Mouse (Mus musculus): ENCODE results near the gene Dlg4. TPM values are rescaled to one million over a fixed set of nuclear protein-coding genes. Genes with fewer than 3 reads are reported as not detected.

Dlg4 gene
- polyA plus RNA-seq, 2 experiments = 0.33 to 1.9 TPM

DNA sequence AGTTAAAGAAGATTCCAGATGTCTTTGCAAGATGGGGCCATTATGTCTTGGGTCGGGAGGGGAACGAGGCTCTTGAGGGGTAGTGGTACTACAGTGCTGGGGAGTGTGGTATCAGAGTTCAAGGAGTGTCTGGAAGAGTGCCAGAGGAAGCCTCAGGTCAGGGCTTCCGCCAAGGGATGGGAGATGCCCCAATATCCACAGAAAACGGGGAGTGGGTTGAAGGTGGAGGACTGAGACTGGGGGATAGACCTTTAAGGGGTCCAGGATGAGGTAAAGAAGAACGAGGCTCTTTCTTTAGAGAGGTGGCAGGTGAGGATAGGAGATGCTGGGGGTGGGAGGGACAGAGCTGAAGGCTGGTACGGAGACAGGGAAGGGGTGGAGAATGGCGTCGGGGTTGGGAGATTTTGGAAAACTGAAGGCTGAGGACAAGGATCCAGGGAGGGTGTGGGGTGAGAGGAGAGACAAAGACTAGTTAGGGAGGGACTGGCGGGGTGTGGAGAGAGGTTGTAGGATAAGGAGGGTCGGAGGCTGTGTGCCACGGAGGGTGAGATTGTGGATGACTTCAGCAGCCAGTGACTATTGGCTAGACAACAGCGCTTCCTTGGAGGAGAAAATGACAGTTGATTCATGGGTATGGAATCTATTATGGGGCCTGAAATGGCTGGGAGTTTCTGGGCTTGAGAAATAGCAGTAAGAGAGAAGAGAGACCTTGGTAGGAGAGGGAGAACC is 11.8 kb downstream of the Dlg4 start:
- H3K27me3 ChIP-seq (ENCODE audit: control insufficient read depth, insufficient read depth, low read length) = peaks cover 19% of the 10 kb centered on the region
- no peaks in the 10 kb centered on the region for H3K36me3 ChIP-seq (replicated peaks; ENCODE audit: control insufficient read depth, insufficient read depth, low read depth)
- no peak overlapping the region for H3K4me3 ChIP-seq (ENCODE audit: insufficient read depth in 1 of 2, low read depth in 2 of 2, low read length in 2 of 2)
- no peak for TF ChIP-seq CTCF (IDR thresholded peaks at IDR 0.05; ENCODE audit: low read depth)
- H3K9me3 ChIP-seq (ENCODE audit: control insufficient read depth, low read length) = no peaks in the 10 kb centered on the region
- H3K27ac ChIP-seq = no peak overlapping the region
- ATAC-seq (ENCODE audit: insufficient read depth) (no peak), DNase-seq (ENCODE audit: low read depth in 3 of 3, low spot score in 3 of 3) (no peak)
- peak overlapping the region; percentile 13 for H3K4me2 ChIP-seq (ENCODE audit: low read depth)
- H3K4me1 ChIP-seq (replicated peaks; ENCODE audit: control insufficient read depth in 2 of 2, insufficient read depth in 2 of 2, low read length in 1 of 2) = peaks cover 3 to 17% of the 10 kb centered on the region in 2 experiments; a peak in 3 of 4 replicates
- H3K9ac ChIP-seq (replicated peaks) = no peak overlapping the region
- WGBS (ENCODE audit: insufficient replicate concordance) = 30% methylated on average over 12 of the region's 12 CpGs

- Histone ChIP-seq H3K4me2 (ENCODE audit: low read depth) (peak overlapping the region; percentile 13), H3K9me3 (ENCODE audit: control insufficient read depth, low read length) (no peaks in the 10 kb centered on the region), H3K4me1 (replicated peaks; ENCODE audit: control insufficient read depth in 2 of 2, insufficient read depth in 2 of 2, low read length in 1 of 2) (peaks cover 3 to 15% of the 10 kb centered on the region in 2 experiments; a peak in 3 of 4 replicates), H3K4me3 (ENCODE audit: insufficient read depth in 1 of 2, low read depth in 2 of 2, low read length in 2 of 2) (peak overlapping the region in 1 of 2 experiments; percentile 6; a peak in 1 of 4 replicates), H3K36me3 (replicated peaks; ENCODE audit: control insufficient read depth, insufficient read depth, low read depth) (no peaks in the 10 kb centered on the region), H3K27ac (no peak overlapping the region), H3K27me3 (ENCODE audit: control insufficient read depth, insufficient read depth, low read length) (peaks cover 12% of the 10 kb centered on the region), H3K9ac (replicated peaks) (no peak overlapping the region)
- TF ChIP-seq EP300 (IDR thresholded peaks at IDR 0.05; ENCODE audit: low read depth) (no peak), CTCF (IDR thresholded peaks at IDR 0.05; ENCODE audit: low read depth) (no peak)
- 8% methylated on average over 20 of the region's 20 CpGs for WGBS (ENCODE audit: insufficient replicate concordance)
- DNase-seq (ENCODE audit: low read depth in 3 of 3, low spot score in 3 of 3) = peak in 1 of 3 experiments; percentile 39
- ATAC-seq (ENCODE audit: insufficient read depth) = peak; percentile 47; the same call in 1 of the 2 replicates
These were observed 12.5 kb downstream of the Dlg4 start for GRCm38 (mm10) chr11:70029130-70029801.

GRCm38 (mm10) chr11:70029829-70030550 is 13.2 kb downstream of the Dlg4 start:
- no peak for ATAC-seq (ENCODE audit: insufficient read depth)
- H3K4me2 ChIP-seq (ENCODE audit: low read depth) = no peak overlapping the region
- peaks cover 3 to 13% of the 10 kb centered on the region in 2 experiments; a peak in 3 of 4 replicates for H3K4me1 ChIP-seq (replicated peaks; ENCODE audit: control insufficient read depth in 2 of 2, insufficient read depth in 2 of 2, low read length in 1 of 2)
- H3K4me3 ChIP-seq (ENCODE audit: insufficient read depth in 1 of 2, low read depth in 2 of 2, low read length in 2 of 2) = no peak overlapping the region
- no peak overlapping the region for H3K9ac ChIP-seq (replicated peaks)
- H3K36me3 ChIP-seq (replicated peaks; ENCODE audit: control insufficient read depth, insufficient read depth, low read depth) = no peaks in the 10 kb centered on the region
- 59% methylated on average over 11 of the region's 11 CpGs for WGBS (ENCODE audit: insufficient replicate concordance)
- H3K9me3 ChIP-seq (ENCODE audit: control insufficient read depth, low read length) = no peaks in the 10 kb centered on the region
- DNase-seq (ENCODE audit: low read depth in 3 of 3, low spot score in 3 of 3) = no peak
- TF ChIP-seq EP300 (IDR thresholded peaks at IDR 0.05; ENCODE audit: low read depth) (no peak), CTCF (IDR thresholded peaks at IDR 0.05; ENCODE audit: low read depth) (no peak)
- no peak overlapping the region for H3K27ac ChIP-seq
- peaks cover 6% of the 10 kb centered on the region for H3K27me3 ChIP-seq (ENCODE audit: control insufficient read depth, insufficient read depth, low read length)

- TF ChIP-seq CTCF (IDR thresholded peaks at IDR 0.05; ENCODE audit: low read depth) = no peak
- TF ChIP-seq EP300 (IDR thresholded peaks at IDR 0.05; ENCODE audit: low read depth) = no peak
- no peak for ATAC-seq (ENCODE audit: insufficient read depth)
- H3K4me1 ChIP-seq (replicated peaks; ENCODE audit: control insufficient read depth in 2 of 2, insufficient read depth in 2 of 2, low read length in 1 of 2) = peaks cover 3 to 13% of the 10 kb centered on the region in 2 experiments; a peak in 3 of 4 replicates
- no peaks in the 10 kb centered on the region for H3K9me3 ChIP-seq (ENCODE audit: control insufficient read depth, low read length)
- no peak overlapping the region for H3K9ac ChIP-seq (replicated peaks)
- peaks cover 2% of the 10 kb centered on the region for H3K27me3 ChIP-seq (ENCODE audit: control insufficient read depth, insufficient read depth, low read length)
- no peak for DNase-seq (ENCODE audit: low read depth in 3 of 3, low spot score in 3 of 3)
- no peak overlapping the region for H3K27ac ChIP-seq
- no peaks in the 10 kb centered on the region for H3K36me3 ChIP-seq (replicated peaks; ENCODE audit: control insufficient read depth, insufficient read depth, low read depth)
- no peak overlapping the region for H3K4me2 ChIP-seq (ENCODE audit: low read depth)
- H3K4me3 ChIP-seq (ENCODE audit: insufficient read depth in 1 of 2, low read depth in 2 of 2, low read length in 2 of 2) = no peak overlapping the region
- WGBS (ENCODE audit: insufficient replicate concordance) = 81% methylated on average over 28 of the region's 28 CpGs
These were observed 14.0 kb downstream of the Dlg4 start for GRCm38 (mm10) chr11:70030651-70031320.

Data from liver, embryonic 14.5 days (tissue).